Mouse (Mus musculus) intestine, postnatal 0 days (tissue): ENCODE results near the gene Olfr434. TPM values are rescaled to one million over a fixed set of nuclear protein-coding genes. Genes with fewer than 3 reads are reported as not detected.
"Not testable (repeated sequence)": the region's sequence is repeated elsewhere in the genome, so short reads cannot be mapped to it uniquely, and the experiment has no call there.

Source experiments
- ATAC-seq: fragments of 200-750 bp; cut with Nextera tagmentation; 2 replicates; pipeline ENCODE4 v1.8.0; 2017; ENCODE audit warnings: mild to moderate bottlenecking, moderate TSS enrichment, moderate library complexity
- H3K27ac ChIP-seq: fragments of 300-500 bp; sonication (generic); 2 replicates; pipeline ENCODE4 v1.5.1; 2014; ENCODE audit warnings: mild to moderate bottlenecking, low read depth, low read length, moderate library complexity
- H3K27me3 ChIP-seq: fragments of 300-500 bp; sonication (generic); replicated peaks from 2 replicates; pipeline ENCODE4 v1.6.1; 2014; ENCODE audit warnings: low read length, mixed read lengths; ENCODE audit not compliant: control insufficient read depth, insufficient read depth
- H3K36me3 ChIP-seq: fragments of 300-500 bp; sonication (generic); 2 replicates; pipeline ENCODE4 v1.6.1; 2014; ENCODE audit warnings: mild to moderate bottlenecking, moderate library complexity; ENCODE audit not compliant: control insufficient read depth, insufficient read depth
- H3K4me1 ChIP-seq: fragments of 300-500 bp; sonication (generic); replicated peaks from 2 replicates; pipeline ENCODE4 v1.6.1; 2014; ENCODE audit warnings: antibody characterized with exemption, low read length, mixed read lengths; ENCODE audit not compliant: control insufficient read depth, insufficient read depth
- H3K4me2 ChIP-seq: fragments of 300-500 bp; sonication (generic); replicated peaks from 2 replicates; pipeline ENCODE4 v1.6.1; 2014; ENCODE audit warnings: low read depth, mild to moderate bottlenecking, moderate library complexity
- H3K4me3 ChIP-seq: fragments of 300-500 bp; sonication (generic); 2 replicates; pipeline ENCODE4 v1.5.1; 2014; ENCODE audit warnings: low read depth, low read length
- H3K9ac ChIP-seq: fragments of 300-500 bp; sonication (generic); 2 replicates; pipeline ENCODE4 v1.6.1; 2014; ENCODE audit warnings: mild to moderate bottlenecking, low read depth, low read length
- H3K9me3 ChIP-seq: fragments of 300-500 bp; sonication (generic); 2 replicates; pipeline ENCODE4 v1.6.1; 2016; ENCODE audit warnings: mixed run types; ENCODE audit not compliant: control insufficient read depth
- CTCF ChIP-seq: sonication (generic); IDR thresholded peaks from 2 replicates; pipeline ENCODE4 v1.5.1; 2016; ENCODE audit warnings: low read depth, mild to moderate bottlenecking, control low read depth, antibody characterized with exemption, moderate library complexity
- WGBS: fragments of 180-500 bp; shearing (Covaris S2); extraction: QIAGEN DNeasy Blood & Tissue Kit; methylation state at CpG from one replicate; pipeline ENCODE4 v1.1.7; 2014; 5-methylcytosine and 5-hydroxymethylcytosine counted together
- polyA plus RNA-seq: library from polyadenylated mRNA; unstranded; fragments of >200 nt; fragmentation: Nextera tagmentation; extraction: Ambion mirVana; gene quantifications from 2 replicates; pipeline ENCODE4 v1.2.1, GENCODE M21; 2015

Gene Olfr434
- polyA plus RNA-seq = not detected in 2 replicates

DNA sequence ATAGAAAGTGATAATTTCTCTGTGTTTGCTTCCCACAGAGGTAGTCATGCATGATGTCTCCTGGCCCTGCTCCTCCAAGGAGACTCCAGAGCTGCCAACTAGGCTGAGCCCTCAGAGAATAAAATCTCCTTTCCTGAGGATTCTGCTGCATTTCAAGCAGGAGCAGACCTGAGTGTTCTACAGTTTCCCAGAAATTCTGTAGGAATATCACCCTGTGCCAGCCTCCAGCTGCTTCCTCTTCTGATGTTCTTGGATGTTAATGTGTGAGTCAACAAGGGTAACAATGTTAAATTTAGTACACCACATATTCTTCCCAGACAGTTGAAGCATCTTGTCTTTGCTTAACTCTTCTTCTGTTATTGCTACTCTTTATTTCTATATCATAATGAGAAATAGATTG lies at the start of gene Olfr434:
TSS of gene Olfr434 (plus strand) at position 149 of the 400 bp plus-strand sequence.
- not testable (repeated sequence) for H3K4me3 ChIP-seq, H3K9me3 ChIP-seq, ATAC-seq, H3K27ac ChIP-seq, H3K4me2 ChIP-seq, H3K9ac ChIP-seq, H3K36me3 ChIP-seq, H3K27me3 ChIP-seq, H3K4me1 ChIP-seq

DNA sequence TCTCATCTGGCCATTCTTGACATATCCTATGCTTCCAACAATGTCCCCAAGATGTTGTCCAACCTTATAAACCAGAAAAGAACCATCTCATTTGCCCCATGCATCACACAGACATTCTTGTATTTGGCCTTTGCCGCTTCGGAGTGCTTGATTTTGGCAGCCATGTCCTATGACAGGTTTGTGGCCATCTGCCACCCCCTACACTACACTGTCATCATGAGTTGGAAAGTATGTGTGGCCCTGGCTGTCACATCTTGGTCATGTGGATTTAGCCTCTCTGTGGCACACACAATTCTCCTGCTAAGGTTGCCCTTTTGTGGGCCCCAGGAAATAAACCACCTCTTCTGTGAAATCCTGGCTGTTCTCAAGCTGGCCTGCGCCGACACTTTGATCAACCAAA lies 45.6 kb upstream of the Olfr434 start:
- Histone ChIP-seq H3K4me3 (no peak overlapping the region), H3K27ac (no peak overlapping the region), H3K9ac (no peak overlapping the region), H3K27me3 (no peaks in the 10 kb centered on the region), H3K36me3 (no peaks in the 10 kb centered on the region), H3K4me2 (no peak overlapping the region), H3K9me3 (no peaks in the 10 kb centered on the region), H3K4me1 (no peaks in the 10 kb centered on the region)
- TF ChIP-seq CTCF = no peak
- ATAC-seq = no peak
- WGBS = 92% methylated on average over 4 of the region's 4 CpGs

DNA sequence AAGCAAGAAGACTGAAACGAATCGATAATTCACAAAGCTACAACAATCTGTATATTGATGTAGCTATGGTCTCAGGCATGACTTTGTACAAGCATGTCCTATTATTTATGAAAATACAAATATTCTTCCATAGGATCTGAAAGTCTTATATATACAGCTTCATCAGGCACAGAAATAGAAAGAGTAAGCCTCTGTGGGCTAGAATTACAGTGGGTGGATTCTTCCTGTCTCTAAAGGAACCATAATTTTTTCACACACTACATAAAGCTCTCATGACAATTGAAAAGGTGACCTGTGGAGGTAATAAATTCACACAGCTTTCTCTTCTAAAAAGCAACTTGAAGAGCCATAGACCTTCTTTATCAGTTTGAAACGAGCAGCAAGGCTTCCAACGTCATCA lies 41.0 kb upstream of the Olfr434 start, which contains the start of gene Olfr13:
TSS of gene Olfr13 (plus strand) at position 301 of the 400 bp plus-strand sequence.
- WGBS = 54% methylated on average over 4 of the region's 4 CpGs
- Histone ChIP-seq H3K9ac (no peak within 1 kb of the TSS), H3K4me1 (no peaks in the 10 kb centered on the region), H3K9me3 (no peaks in the 10 kb centered on the region), H3K27ac (no peak within 1 kb of the TSS), H3K36me3 (no peaks in the 10 kb centered on the region), H3K4me2 (no peak within 1 kb of the TSS), H3K4me3 (no peak within 1 kb of the TSS), H3K27me3 (no peaks in the 10 kb centered on the region)
- ATAC-seq = no peak
- TF ChIP-seq CTCF = no peak

DNA sequence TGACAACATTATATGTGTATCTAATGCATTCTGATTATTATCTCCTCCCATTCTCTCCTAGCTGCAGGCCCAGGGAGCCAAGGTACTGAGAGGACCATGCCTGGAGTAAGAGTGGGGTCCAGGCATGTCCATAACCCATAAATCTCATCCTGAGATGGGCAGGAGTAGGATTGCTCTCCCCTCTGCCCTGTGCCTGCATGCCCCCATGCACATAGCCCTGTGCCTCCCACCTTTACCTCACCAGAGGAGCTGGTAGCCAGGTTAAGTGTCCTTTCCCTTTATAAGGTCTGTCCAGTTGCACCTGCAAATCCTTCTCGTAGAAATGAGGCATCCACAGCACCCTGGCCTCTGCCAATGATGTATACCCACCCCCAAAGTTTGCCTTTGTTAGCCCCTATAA lies 34.7 kb upstream of the Olfr434 start:
- no peaks in the 10 kb centered on the region for H3K36me3 ChIP-seq
- H3K4me3 ChIP-seq = no peak overlapping the region
- H3K27me3 ChIP-seq = no peaks in the 10 kb centered on the region
- no peak for TF ChIP-seq CTCF
- H3K4me2 ChIP-seq = no peak overlapping the region
- no peaks in the 10 kb centered on the region for H3K9me3 ChIP-seq
- no peak for ATAC-seq
- no peak overlapping the region for H3K27ac ChIP-seq
- WGBS = 65% methylated on average over 1 of the region's 1 CpGs
- no peak overlapping the region for H3K9ac ChIP-seq
- no peaks in the 10 kb centered on the region for H3K4me1 ChIP-seq

- no peaks in the 10 kb centered on the region for H3K9me3 ChIP-seq
- TF ChIP-seq CTCF = no peak
- WGBS = 62% methylated on average over 6 of the region's 6 CpGs
- H3K27me3 ChIP-seq = no peaks in the 10 kb centered on the region
- no peaks in the 10 kb centered on the region for H3K4me1 ChIP-seq
- H3K27ac ChIP-seq = no peak overlapping the region
- H3K36me3 ChIP-seq = no peaks in the 10 kb centered on the region
- ATAC-seq = no peak
- no peak overlapping the region for H3K4me3 ChIP-seq
- H3K9ac ChIP-seq = no peak overlapping the region
- H3K4me2 ChIP-seq = no peak overlapping the region
These were observed 34.0 kb upstream of the Olfr434 start for GRCm38 (mm10) chr6:43178584-43179501.

DNA sequence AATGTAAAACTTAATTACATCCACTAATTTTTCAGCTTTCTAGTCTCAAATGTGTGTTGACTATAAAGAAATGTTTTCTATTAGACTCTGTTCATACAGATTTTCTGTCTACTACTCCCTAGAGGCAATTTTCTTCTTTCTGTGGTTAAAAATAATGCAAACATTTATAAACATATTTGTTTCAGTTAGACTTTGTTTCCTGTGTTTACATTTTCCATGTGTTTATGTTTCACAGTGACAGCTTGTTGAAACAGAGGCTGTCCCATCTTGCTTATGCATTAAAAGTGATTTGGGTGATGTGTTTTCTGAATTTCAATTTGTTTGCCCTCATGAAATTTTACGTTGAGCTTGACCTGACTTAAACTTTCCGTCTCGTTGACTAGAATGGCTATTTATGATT lies 21.8 kb upstream of the Olfr434 start:
- H3K4me2 ChIP-seq = no peak overlapping the region
- H3K27ac ChIP-seq = no peak overlapping the region
- no peak overlapping the region for H3K9ac ChIP-seq
- WGBS = 64% methylated on average over 3 of the region's 3 CpGs
- no peaks in the 10 kb centered on the region for H3K27me3 ChIP-seq
- H3K4me3 ChIP-seq = no peak overlapping the region
- no peak for TF ChIP-seq CTCF
- H3K9me3 ChIP-seq = no peaks in the 10 kb centered on the region
- no peaks in the 10 kb centered on the region for H3K36me3 ChIP-seq
- no peak for ATAC-seq
- no peaks in the 10 kb centered on the region for H3K4me1 ChIP-seq
